Mouse (Mus musculus) liver, postnatal 0 days (tissue): ENCODE measurements around the gene Ifi27l2a.

Experiments
- CTCF ChIP-seq: sonication (generic); IDR thresholded peaks from 2 replicates; pipeline ENCODE4 v1.5.1; 2016; ENCODE audit warnings: antibody characterized with exemption, low read depth
- EP300 ChIP-seq: IDR thresholded peaks from 2 replicates; pipeline ENCODE4 v1.6.1; 2016; ENCODE audit warnings: antibody characterized with exemption, low read depth, mild to moderate bottlenecking

DNA sequence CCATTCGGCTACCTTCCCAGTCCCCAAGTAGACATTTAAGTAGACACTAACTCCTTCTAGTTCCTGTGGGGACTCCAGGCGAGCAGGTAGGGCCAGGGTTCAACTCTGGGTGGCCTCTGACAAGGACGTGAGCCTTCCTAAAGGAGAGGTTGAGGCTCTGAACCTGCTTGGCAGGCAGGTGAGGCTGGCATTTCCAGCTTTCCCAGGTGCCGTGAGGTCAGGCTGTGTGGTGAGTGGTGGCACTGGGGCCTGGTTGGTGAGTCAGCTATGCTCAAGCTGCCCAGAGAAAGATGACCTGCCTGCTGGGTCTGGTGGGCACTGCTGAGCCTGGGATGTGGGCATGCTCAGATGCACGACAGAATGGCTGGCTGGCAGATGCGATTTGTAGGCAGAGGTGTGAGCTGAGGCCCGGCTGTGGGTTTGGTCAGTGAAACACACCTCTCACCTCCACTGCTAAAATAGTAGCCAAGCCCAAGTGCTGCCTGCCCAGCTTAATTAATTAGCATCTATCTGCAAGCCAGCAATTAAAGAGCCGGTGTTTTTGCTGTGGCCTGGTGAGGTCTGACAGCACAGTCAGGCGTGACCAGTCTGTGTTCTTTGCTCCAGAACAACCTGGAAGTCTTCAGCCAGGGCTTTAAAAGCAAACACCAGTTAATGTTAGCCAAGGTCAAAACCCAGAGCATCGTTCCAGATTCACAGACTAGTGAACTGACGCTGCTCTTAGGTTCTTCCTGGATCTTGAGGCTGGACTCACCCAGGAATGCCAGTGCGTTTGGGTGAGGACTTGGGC lies 47.8 kb downstream of the Ifi27l2a start:
- TF ChIP-seq CTCF (no peak), EP300 (no peak)
